ENCODE assay signal across 8 mouse cellular contexts in genomic region chr13:34876481-34876880, GRCm38 (mm10). TPM values are rescaled to one million over a fixed set of nuclear protein-coding genes. Genes with fewer than 3 reads are reported as not detected.
A peak's percentile ranks its signal among the peaks of the same experiment; 100 is the strongest.
DNase-seq lines count a peak whose midpoint lies in the region; ATAC-seq and TF ChIP-seq lines count a peak whose summit lies in the region.

No protein-coding gene starts in this region.

- no peaks in the 10 kb centered on the region for H3K9me3 ChIP-seq in heart, postnatal 0 days (replicated peaks; ENCODE audit: control insufficient read depth, low read length)
- no peaks in the 10 kb centered on the region for H3K9me3 ChIP-seq in intestine, embryonic 14.5 days (ENCODE audit: control insufficient read depth, low read length)
- H3K9me3 ChIP-seq in midbrain, embryonic 15.5 days, result no peaks in the 10 kb centered on the region

- H3K9ac ChIP-seq in heart, postnatal 0 days (replicated peaks; ENCODE audit: low read depth, low read length), result peak overlapping the region; percentile 83
- peak overlapping the region; percentile 97 for H3K9ac ChIP-seq in intestine, embryonic 14.5 days (ENCODE audit: low read length)
- peak overlapping the region; percentile 86; the same call in 1 of the 2 replicates for H3K9ac ChIP-seq in midbrain, embryonic 15.5 days

- no peak for TF ChIP-seq EP300 in heart, postnatal 0 days (IDR thresholded peaks at IDR 0.05; ENCODE audit: low read depth)

- peak overlapping the region; percentile 97; the same call in 1 of the 2 replicates for H3K27ac ChIP-seq in heart, postnatal 0 days (ENCODE audit: low read depth)
- H3K27ac ChIP-seq in brown adipose tissue, adult 24 weeks (replicated peaks; ENCODE audit: low read depth, low read length), result no peak overlapping the region
- no peak overlapping the region for H3K27ac ChIP-seq in intestine, embryonic 14.5 days (ENCODE audit: low read depth)
- no peak overlapping the region for H3K27ac ChIP-seq in midbrain, embryonic 15.5 days

- peak overlapping the region; percentile 81 for H3K4me3 ChIP-seq in heart, postnatal 0 days (ENCODE audit: low read depth, low read length)
- H3K4me3 ChIP-seq in brown adipose tissue, adult 24 weeks (ENCODE audit: insufficient read depth, low read depth, low read length), result peak overlapping the region; percentile 87
- peak overlapping the region; percentile 96 for H3K4me3 ChIP-seq in intestine, embryonic 14.5 days (ENCODE audit: low read depth, low read length)
- peak overlapping the region; percentile 98 for H3K4me3 ChIP-seq in midbrain, embryonic 15.5 days

- ATAC-seq in heart, postnatal 0 days (ENCODE audit: insufficient read depth, low read depth), result no peak
- no peak for ATAC-seq in intestine, embryonic 14.5 days (replicated peaks; ENCODE audit: low FRiP score, low TSS enrichment, low read depth)
- ATAC-seq in midbrain, embryonic 15.5 days (replicated peaks), result no peak

- no peaks in the 10 kb centered on the region for H3K27me3 ChIP-seq in heart, postnatal 0 days (ENCODE audit: control insufficient read depth, insufficient read depth, low read length)
- no peaks in the 10 kb centered on the region for H3K27me3 ChIP-seq in intestine, embryonic 14.5 days (replicated peaks; ENCODE audit: control insufficient read depth, insufficient read depth, low read length)
- no peaks in the 10 kb centered on the region for H3K27me3 ChIP-seq in midbrain, embryonic 15.5 days (replicated peaks)

- H3K4me1 ChIP-seq in heart, postnatal 0 days (ENCODE audit: control insufficient read depth, insufficient read depth), result peaks cover 16% of the 10 kb centered on the region
- peaks cover 5% of the 10 kb centered on the region; the same call in 1 of the 2 replicates for H3K4me1 ChIP-seq in brown adipose tissue, adult 24 weeks (ENCODE audit: control insufficient read depth, insufficient read depth, insufficient read length, low read length)
- H3K4me1 ChIP-seq in intestine, embryonic 14.5 days (replicated peaks; ENCODE audit: control insufficient read depth, insufficient read depth, low read length), result peaks cover 12% of the 10 kb centered on the region
- peaks cover 26% of the 10 kb centered on the region for H3K4me1 ChIP-seq in midbrain, embryonic 15.5 days

- DNase-seq in heart, postnatal 0 days (ENCODE audit: low spot score), result no peak
- DNase-seq in heart, postnatal 14 days, result no peak
- DNase-seq in intestine, embryonic 14.5 days (ENCODE audit: low spot score), result no peak
- no peak for DNase-seq in thymus, postnatal 10 days (ENCODE audit: low spot score in 2 of 2)
- no peak for DNase-seq in left cerebral cortex, postnatal 10 days (ENCODE audit: extremely low spot score in 1 of 2, low spot score in 2 of 2)
- DNase-seq in kidney, postnatal 4 days, result no peak

- intact Hi-C loops in heart, postnatal 14 days (cut with DNase I), result loop anchor here (10.0 kb wide), 1 partner anchor 832 kb away; no protein-coding TSS in a partner anchor
- intact Hi-C loops in left cerebral cortex, postnatal 10 days (cut with DNase I), result loop anchor here (10.0 kb wide), 2 partner anchors 532 to 692 kb away; partner anchors contain the start of gene Slc22a23

- no peaks in the 10 kb centered on the region for H3K36me3 ChIP-seq in heart, postnatal 0 days (replicated peaks; ENCODE audit: control insufficient read depth, insufficient read depth, low read length)
- no peaks in the 10 kb centered on the region for H3K36me3 ChIP-seq in intestine, embryonic 14.5 days (ENCODE audit: control insufficient read depth, insufficient read depth, low read length)
- no peaks in the 10 kb centered on the region for H3K36me3 ChIP-seq in midbrain, embryonic 15.5 days (replicated peaks)

- WGBS in heart, postnatal 0 days, result 2% methylated on average over 3 of the region's 3 CpGs
- WGBS in intestine, embryonic 14.5 days, result 8% methylated on average over 3 of the region's 3 CpGs
- 9% methylated on average over 3 of the region's 3 CpGs for whole genome bisulfite sequencing in midbrain, embryonic 15.5 days

- peak overlapping the region; percentile 72 for H3K4me2 ChIP-seq in heart, postnatal 0 days (ENCODE audit: low read depth, low read length)
- peak overlapping the region; percentile 92 for H3K4me2 ChIP-seq in intestine, embryonic 14.5 days (ENCODE audit: low read length)
- peak overlapping the region; percentile 68 for H3K4me2 ChIP-seq in midbrain, embryonic 15.5 days

- no peak for TF ChIP-seq CTCF in heart, postnatal 0 days (IDR thresholded peaks at IDR 0.05; ENCODE audit: low read depth)

RNA-seq across cellular contexts. Expression of gene Prpf4b, which starts 1.4 kb away (rescaled TPM):
- total RNA-seq in heart, postnatal 0 days (2014; rRNA removed; ENCODE audit: low replicate concordance), result 16.7 and 22.9 TPM in 2 replicates
- polyA plus RNA-seq in heart, postnatal 0 days (2015; fragmentation: Nextera tagmentation; extraction: Ambion mirVana), result 32.8 and 37.4 TPM in 2 replicates
- 10 to 100 TPM; 38.5 to 39.7 TPM for total RNA-seq in heart, postnatal 14 days (2021)
- polyA plus RNA-seq in brown adipose tissue, adult 24 weeks (2012; ENCODE audit: insufficient read depth, insufficient read length, missing spikeins), result 43.7 and 44.8 TPM in 2 replicates
- polyA plus RNA-seq in intestine, embryonic 14.5 days (2014; fragmentation: Nextera tagmentation; extraction: Ambion mirVana), result 87.8 and 89.3 TPM in 2 replicates
- 63.3 and 69.4 TPM in 2 replicates for polyA plus RNA-seq in midbrain, embryonic 15.5 days (2015; fragmentation: Nextera tagmentation; extraction: Ambion mirVana)
- 10 to 100 TPM; 79.0 to 79.9 TPM for total RNA-seq in left cerebral cortex, postnatal 10 days (2021)

RNA-seq across cellular contexts. Expression of gene Fam217a, which starts 47.6 kb away (rescaled TPM):
- 0.15 TPM in 1 of 2 replicates, not detected in the other for total RNA-seq in heart, postnatal 0 days (2014; rRNA removed; ENCODE audit: low replicate concordance)
- polyA plus RNA-seq in heart, postnatal 0 days (2015; fragmentation: Nextera tagmentation; extraction: Ambion mirVana), result 0.99 and 1.9 TPM in 2 replicates
- under 1 TPM; 0.20 to 0.33 TPM for total RNA-seq in heart, postnatal 14 days (2021)
- 2.7 and 4.6 TPM in 2 replicates for polyA plus RNA-seq in brown adipose tissue, adult 24 weeks (2012; ENCODE audit: insufficient read depth, insufficient read length, missing spikeins)
- 0.82 and 1.0 TPM in 2 replicates for polyA plus RNA-seq in intestine, embryonic 14.5 days (2014; fragmentation: Nextera tagmentation; extraction: Ambion mirVana)
- polyA plus RNA-seq in midbrain, embryonic 15.5 days (2015; fragmentation: Nextera tagmentation; extraction: Ambion mirVana), result 1.1 and 1.2 TPM in 2 replicates
- total RNA-seq in left cerebral cortex, postnatal 10 days (2021), result under 1 TPM; 0.39 to 0.67 TPM

RNA-seq across cellular contexts. Expression of gene 4933417A18Rik, which starts 47.7 kb away (rescaled TPM):
- not detected in 2 replicates for total RNA-seq in heart, postnatal 0 days (2014; rRNA removed; ENCODE audit: low replicate concordance)
- not detected in 2 replicates for polyA plus RNA-seq in heart, postnatal 0 days (2015; fragmentation: Nextera tagmentation; extraction: Ambion mirVana)
- total RNA-seq in heart, postnatal 14 days (2021), result not detected
- polyA plus RNA-seq in brown adipose tissue, adult 24 weeks (2012; ENCODE audit: insufficient read depth, insufficient read length, missing spikeins), result not detected in 2 replicates
- polyA plus RNA-seq in intestine, embryonic 14.5 days (2014; fragmentation: Nextera tagmentation; extraction: Ambion mirVana), result not detected in 2 replicates
- polyA plus RNA-seq in midbrain, embryonic 15.5 days (2015; fragmentation: Nextera tagmentation; extraction: Ambion mirVana), result not detected in 2 replicates
- total RNA-seq in left cerebral cortex, postnatal 10 days (2021), result not detected
